Mouse (Mus musculus) heart, postnatal 10 days (tissue): ENCODE results near the gene Scaf4. TPM values are rescaled to one million over a fixed set of nuclear protein-coding genes. Genes with fewer than 3 reads are reported as not detected.

Source experiments
- DNase-seq, 2 experiments: peaks; one replicate each; pipeline ENCODE4 v3.0.0; 2021
- intact Hi-C: fragments of 180-260 bp; cut with DNase I; formaldehyde crosslinking; loops from one replicate; pipeline ENCODE4 v1.15.1; 2025
- total RNA-seq, 2 experiments: library from RNA; stranded (reverse); gene quantifications; 2 replicates each; pipeline ENCODE4 v1.2.3; 2021

Gene Scaf4
- 10 to 100 TPM; 26.8 to 31.2 TPM for total RNA-seq

DNA sequence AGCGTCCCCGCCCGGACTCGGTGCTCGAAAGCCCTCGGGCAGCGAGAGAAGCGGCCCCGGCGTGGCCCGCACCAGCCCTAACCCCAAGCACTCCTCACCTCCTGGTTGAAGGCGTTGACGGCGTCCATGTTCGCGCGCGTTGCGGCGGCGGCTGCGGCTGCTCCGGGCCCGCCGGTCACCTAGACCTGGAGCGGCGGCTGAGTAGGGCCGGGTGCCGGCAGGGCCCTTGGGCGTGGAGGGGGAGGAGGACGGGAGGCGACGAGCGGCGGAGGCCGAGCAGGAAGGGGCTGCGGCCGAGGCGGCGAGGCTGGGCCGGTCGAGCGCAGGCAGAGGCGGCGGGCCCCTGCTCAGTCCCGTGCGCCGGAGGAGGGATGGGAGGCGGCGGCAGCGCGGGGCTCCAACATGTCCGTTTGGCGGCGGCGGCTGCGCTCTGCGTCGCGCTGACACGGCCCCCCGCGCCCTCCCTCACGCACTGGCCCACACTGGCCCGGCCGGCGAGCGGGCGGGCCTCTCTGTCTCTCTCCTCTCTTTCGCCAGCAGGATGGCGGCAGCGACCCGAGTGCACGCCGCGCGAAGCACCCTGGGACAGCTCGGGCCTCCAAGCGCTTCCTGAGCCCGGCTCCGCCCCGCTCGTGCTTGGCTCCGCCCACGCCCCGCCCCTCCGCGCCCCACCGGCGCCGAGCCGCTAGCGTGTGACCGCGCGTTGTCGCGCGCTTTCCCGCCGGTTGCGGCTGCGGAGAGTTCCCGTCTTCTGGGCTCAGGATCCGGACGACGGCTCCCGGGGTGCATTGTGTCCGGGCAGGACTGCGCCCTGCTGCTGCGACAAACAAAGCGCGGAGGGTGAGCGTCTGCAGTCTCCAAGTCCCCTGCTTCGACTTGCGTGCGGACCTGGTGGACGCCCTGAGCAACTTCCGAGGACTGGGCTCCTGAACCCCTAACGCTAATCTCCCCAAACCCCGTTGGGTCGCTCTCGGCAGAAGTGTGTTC lies at the start of gene Scaf4:
Scaf4 (minus strand) TSS at position 599 of the 987 bp plus-strand sequence.
- intact Hi-C loops: loop anchor here (5.0 kb wide), 2 partner anchors 62 to 87 kb away; partner anchors contain the start of gene Sod1

DNA sequence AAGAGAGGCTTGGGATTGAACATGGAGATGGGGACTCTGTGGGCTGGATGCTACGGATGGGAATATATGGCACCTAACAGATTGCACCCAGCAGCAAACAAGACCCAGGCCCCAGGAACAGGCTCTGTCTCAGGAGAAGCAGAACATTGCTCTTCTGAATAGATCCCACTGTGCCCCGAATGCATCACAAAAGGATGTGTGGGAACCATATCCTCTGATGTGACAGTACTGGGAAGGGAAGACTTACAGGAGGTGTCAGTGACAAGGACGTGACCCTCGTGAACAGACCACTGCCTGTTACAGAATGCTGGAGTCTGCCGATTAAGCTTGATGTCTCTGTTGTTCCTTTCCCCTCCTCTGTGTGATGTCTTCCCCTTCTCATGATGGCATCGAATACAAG lies 48.2 kb upstream of the Scaf4 start:
- no peak for DNase-seq
- intact Hi-C loops: no loop called here

More for the DNA sequence above, at the start of gene Scaf4:
- peak; percentile 97 to 98 for DNase-seq

DNA sequence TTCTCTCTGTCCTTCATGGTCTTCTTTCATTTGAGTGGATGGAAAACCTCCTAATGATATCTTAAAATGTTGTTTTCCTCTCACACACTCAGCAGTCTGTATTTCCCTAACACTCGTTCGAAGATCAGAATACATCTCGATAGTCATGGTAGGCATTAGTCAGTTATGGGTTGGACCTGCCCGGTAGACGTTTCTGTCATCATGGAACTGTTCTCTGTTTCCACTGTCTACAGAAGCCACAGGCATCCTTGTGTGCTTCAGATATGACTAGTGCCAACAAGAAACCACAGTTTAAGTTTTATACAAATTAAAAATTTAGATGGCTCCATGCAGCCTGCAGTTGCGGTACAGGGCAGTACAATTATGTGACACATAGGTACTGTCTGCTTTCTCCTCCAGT lies 46.7 kb upstream of the Scaf4 start:
- intact Hi-C loops: no loop called here
- DNase-seq: no peak

DNA sequence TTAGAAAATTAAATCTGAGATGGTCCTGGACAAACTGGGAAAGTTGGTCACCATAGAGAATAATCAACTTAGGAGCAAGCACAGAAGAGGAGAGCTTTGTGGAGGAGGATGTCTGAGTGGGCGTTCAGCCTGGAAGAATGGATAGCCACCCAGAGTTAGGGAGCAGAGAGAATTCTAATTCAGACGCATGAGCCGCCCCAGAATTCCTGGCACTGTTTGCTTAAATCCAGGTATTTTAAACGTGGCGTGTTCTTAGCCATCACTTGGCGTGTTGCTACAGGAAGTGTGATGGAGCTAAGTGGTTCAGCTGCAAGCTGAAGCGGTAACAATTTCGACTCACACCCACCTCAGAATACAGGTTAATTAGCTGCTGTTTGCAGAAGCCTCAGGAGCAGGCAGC lies 45.2 kb upstream of the Scaf4 start:
- DNase-seq: no peak
- intact Hi-C loops: no loop called here

DNA sequence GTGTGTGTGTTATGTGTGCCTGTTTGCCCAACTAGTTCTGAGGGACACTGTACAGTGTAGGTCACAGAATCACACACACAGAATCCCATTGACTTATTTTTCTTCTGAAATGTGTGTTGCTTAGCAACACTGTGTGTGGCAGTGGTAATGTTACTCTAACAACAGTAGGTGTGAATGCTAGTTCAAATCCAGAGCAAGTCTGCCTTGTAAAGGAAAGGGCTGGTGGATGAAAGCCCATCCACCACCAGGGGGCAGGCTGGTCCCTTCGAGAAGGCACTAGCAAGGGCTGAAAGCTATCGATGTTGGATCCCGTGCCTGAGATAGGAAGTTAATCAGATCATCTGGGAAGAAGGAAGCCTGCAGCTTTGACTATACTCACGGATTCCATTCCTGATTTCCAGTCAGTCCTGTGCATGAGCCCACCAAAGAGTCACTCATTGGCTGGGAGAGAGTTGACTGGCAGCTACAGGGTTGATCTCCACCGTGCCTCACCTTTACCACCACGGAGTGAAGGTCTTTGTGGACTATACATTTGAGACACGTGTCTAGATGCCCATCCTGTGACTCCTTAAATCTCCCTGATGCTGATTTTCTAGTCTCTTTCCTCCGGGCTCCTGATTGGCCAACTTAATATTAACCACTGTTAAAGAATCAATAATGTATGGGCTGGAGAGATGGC lies 38.7 kb upstream of the Scaf4 start:
- DNase-seq: peak; percentile 81 to 90
- intact Hi-C loops: loop anchor here (1.0 kb wide), 1 partner anchor 389 kb away; no protein-coding TSS in a partner anchor

DNA sequence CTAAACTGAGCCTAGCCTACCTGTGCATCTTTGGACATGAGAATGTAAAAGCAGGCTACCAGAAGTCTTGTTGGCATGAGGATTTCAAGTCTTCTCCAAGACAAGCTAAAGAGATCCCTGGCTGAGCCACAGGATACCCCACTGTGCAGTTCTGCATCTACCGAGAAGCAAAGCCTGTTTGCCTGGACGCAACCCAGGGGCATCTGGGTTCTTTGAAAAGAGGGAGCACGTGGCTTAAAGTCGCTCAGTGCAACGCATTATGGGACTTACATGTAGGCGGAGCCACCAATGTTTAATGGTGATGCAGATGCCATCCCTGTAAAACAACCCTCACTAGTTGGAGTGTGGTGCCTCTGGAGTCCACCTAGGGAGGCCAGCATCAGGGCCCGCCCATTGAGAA lies 35.0 kb upstream of the Scaf4 start:
- intact Hi-C loops: no loop called here
- no peak for DNase-seq

DNA sequence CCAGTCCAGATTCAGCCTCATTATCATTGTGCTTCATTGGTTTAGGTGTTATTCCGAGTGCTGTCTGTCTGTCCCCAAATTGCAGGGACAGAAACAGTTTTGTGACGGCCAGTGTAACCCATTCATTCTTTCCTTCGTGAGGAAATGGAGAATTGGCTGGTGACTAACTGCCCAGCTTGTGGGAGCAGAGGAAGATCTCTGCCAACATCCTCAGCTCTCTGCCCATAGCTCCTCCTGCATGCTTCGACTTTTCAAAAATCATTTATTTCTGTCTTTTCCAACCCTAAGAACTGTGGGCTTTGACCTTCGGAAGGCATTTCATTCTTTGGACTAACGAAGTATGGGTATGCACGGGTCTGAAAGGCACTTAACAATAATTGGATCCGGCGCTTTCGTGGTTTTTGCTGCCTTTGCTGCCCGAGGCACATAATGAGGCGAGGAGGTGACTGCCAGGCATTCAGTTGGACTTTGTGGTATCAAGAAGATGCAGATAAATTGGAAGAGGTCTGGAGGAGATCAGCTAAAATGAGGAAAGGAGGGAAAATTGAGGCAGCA lies 34.1 kb upstream of the Scaf4 start:
- DNase-seq: no peak
- intact Hi-C loops: no loop called here

DNA sequence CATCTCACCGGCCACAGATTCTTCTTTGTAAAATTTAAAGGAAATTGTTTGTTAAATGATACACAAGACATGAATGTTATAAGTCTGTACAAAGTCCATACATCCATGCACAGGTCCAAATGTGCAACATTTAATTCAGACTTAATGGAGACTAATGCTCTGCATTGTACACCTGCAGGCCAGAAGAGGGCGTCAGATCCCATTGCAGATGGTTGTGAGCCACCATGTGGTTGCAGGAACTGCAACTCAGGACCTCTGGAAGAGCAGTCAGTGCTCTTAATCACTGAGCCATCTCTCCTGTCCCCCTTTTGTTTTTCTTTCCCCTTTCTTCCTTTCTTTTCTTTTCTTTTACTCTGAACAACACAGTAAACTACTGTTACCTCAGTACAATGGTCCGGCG lies 33.5 kb upstream of the Scaf4 start:
- intact Hi-C loops: no loop called here
- no peak for DNase-seq

DNA sequence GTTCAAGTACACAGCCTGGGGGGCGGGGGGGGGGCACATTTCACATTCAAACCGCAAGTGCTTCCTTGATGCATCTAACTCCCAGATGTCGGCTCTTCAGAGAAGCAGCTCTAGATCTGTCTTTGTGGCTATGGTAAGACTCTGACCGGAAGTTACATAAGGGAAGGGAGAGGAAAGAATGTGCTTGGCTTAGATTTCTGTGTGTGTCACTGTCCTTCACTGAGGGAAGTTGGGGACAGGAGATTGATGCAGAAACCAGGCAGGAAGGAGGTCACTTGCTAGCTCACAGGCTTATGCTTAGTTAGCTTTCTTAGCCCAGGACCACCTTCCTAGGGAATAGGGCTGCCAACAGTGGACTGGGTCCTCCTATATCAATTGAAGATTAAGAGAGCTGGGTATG lies 31.6 kb upstream of the Scaf4 start:
- no peak for DNase-seq
- intact Hi-C loops: no loop called here

DNA sequence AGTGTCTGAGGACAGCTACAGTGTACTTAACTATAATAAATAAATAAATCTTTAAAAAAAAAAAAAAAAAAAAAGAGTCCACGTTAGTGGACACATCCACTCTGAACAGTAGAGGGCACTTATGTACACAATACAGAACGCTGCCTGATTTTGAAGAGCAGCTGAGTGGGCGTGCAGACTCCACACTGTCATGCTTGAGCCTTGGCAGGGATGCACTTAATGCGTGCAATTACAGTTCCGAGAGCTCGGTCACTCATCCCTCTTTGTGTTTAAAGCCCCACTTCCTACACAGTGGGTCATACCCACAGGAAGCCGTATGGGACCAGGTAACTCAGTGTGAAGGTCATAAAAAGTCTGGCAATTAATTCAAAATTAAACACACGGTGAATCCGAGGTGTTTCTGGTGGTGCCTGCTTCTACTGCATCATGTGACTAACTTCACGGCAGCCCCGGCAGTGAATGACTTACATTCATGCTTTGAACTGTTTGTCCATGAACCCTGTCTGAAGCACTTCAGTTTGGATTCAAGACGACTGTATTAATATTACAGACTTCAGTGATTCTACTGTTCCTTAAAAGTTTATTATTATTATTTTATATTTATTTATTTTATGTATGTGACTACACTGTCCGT lies 28.3 kb upstream of the Scaf4 start:
- intact Hi-C loops: no loop called here
- peak; percentile 38 to 42 for DNase-seq

DNA sequence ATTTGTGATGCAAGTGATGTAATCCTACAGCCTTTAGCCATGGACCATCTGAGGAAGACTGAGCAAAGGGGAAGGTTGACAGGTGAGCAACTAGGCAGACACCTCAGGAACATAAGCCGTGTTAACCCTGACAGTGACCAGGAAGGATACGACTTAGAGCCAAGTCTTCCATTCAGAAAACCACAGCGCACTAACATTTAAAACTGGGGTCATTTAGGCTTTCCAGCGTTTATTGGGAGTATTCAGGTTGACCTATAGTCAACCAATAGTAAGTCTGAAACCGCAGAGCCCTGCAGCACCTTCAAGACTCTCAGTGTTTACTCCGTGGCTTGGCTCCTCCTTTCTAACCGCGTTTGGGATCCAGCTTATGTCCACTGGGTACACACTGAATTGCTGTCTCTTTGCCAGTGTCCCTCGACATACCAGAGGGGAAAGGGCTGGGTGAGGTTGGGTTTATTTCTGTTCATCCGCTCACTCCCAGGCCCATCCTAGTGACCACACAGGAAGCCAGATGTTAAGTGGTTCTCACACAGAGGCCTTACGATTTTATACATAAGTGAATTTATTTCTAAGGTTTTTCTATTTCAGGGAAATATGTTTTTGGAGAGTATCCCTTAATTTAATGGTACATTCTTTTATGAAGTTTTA lies 26.3 kb upstream of the Scaf4 start:
- no peak for DNase-seq
- intact Hi-C loops: no loop called here

DNA sequence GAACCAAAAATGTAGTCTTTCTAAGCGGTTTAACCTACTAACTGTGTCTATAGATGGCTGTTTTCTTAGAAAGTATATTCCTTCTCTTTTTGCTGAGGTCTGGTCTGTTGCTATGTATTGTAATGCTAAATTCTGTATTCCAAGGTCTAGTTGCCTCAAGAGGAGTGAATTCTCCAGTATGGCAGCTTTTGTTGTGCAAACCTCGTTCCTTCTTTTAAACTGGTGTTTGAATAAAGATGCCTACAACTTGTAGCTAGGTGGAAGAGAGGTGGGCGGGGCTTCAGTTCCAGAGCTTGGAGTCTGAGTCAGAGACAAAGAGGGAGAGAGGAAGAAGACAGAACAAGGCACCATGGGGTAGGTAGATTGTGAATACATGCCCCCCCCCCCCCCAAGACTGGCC lies 25.5 kb upstream of the Scaf4 start:
- DNase-seq: no peak
- intact Hi-C loops: no loop called here

DNA sequence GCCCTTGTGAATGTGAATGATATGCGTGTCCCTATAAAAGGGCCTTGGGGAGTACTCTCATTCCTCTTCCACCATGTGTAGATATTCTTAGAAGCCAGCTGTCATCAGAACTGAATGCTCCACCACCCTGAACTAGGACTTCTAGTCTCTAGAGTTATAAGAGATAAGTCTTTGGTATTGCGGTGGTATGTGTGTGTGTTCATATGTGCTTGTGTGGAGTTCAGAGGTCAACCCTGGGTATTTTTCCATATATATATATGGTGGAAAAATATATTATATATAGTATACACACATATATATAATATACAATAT lies 19.6 kb upstream of the Scaf4 start:
- intact Hi-C loops: no loop called here
- DNase-seq: no peak

DNA sequence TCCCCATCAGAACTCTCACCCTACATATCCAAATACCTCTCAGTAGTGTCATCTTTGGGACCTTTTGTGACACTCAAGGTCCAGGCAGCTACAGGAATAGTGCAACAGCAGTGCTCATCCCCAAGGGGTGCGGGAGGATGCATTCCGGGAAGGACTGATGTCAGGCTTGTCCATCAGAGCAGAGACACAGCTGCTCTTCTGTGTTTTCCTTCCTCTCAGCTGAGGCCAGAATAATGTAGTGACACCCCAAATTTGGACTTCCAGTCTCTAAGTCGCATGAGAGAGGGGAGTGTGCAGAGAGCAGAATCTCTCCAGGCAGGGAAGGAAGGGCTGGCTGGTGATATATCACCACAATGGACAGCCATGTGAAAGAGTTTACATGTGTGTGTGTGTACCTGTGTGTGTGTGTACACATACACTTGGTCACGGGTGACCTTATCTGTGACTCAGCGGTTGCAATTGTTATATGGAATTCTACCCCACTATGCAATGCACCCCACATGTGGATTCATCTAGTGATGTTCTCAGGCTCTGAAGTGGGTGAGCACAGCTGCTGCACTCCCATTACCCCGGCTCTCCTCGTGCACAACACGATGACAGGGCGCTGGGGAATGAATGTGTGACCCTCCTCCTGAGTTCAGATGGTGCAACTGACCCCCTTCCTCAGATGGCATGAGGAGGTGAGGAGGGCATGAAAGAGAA lies 19.1 kb upstream of the Scaf4 start:
- intact Hi-C loops: no loop called here
- DNase-seq: peak; percentile 12 to 25

DNA sequence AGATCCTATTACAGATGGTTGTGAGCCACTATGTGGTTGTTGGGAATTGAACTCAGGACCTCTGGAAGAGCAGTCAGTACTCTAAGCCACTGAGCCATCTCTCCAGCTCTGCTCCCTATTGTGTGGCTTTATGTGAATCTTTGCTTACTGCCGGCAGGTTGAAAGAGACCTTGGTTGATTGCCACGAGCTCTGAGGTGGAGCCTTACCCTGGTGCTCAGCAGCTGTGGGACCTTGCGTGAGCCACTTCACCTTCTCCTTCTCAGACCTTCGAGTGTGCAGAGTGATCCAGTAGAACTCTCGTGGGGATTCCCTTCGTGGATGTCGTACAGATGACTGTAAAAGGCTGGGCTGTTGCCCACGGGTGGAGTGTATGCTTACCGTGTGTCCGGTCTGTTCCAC lies 17.4 kb upstream of the Scaf4 start:
- intact Hi-C loops: no loop called here
- DNase-seq: no peak

DNA sequence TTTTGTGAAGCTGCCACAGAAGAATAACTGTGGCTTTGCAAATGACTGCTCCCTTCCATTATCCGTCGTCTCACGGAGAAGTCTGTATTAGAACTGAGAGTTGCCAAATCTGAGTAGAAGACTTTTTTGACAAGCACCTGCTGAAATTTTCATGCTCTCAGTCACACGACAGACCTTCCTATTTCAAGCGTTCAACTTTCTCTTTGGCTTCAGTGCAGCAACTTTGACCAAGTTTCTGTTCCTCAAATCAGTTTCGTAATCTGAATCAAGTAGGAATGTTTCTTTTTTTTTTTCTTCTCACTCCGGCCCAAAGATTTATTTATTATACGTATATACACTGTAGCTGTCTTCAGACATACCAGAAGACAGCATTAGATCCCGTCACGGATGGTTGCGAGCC lies 16.6 kb upstream of the Scaf4 start:
- no peak for DNase-seq
- intact Hi-C loops: no loop called here

DNA sequence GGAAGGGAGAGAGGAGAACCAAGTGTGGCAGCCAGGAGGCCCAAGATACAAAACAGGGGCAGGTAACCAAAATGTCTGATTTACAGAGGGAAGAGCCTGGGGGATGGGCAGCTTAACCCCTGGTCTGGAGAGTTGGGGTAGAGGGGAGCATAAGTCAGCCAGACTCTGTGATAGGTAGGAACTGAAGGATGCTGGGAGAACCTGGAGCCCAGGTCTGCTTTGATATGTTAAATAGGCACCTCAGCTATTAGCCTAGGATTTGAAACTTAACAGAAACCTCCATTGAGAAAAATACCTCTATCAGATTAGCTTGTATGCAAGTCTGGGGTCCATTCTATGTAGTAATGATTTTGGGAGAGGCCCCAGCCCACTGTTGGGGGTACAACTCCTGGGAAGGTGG lies 15.3 kb upstream of the Scaf4 start:
- intact Hi-C loops: no loop called here
- no peak for DNase-seq

DNA sequence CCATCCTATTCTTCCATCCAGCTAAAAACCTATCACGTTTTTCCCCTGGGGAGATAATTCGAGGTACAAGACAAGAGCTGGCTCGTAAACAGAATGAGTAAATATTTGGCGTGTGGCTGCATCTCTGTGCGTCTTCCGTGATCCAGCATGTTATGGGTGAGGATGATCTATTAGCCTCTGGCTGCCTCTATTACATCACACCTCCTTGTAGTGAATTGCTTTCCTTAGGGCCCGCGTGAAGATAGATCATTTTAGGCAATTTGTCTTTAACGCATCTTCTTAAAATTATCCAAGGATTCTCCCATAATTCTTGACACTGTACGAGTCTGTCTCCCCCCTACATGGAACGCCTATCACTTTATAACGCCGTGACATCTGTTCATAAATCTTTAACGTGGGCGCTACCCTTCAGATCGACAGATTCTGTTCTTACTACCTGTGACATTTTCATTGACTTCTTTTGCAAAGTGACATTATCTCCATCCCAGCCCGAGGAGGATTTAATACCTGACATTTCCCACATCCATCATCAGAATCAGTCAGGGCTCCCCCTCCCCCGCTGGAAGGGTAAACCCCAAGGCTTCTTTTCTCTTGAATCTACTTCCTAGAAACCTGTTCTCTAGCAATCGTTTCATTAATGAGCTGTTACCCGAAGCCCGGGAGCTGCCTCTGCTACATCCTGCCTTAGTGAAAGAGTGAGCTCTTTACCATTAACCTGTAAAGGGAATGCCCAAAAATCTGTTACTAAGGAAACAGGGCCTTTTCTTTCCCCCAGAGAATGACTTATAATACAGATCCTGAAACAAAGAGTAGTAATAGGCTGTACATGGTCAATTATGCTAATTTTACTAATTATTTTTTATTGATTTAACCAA lies 14.4 kb upstream of the Scaf4 start:
- DNase-seq: no peak
- intact Hi-C loops: no loop called here
